Mouse (Mus musculus) lung, embryonic 16.5 days (tissue): ENCODE data around the gene Tap2. TPM values are rescaled to one million over a fixed set of nuclear protein-coding genes. Genes with fewer than 3 reads are reported as not detected.

Experiments used
- ATAC-seq: fragments of 200-750 bp; cut with Nextera tagmentation; 2 replicates; pipeline ENCODE4 v1.8.0; 2017; ENCODE audit warnings: low read depth, mild to moderate bottlenecking, moderate library complexity
- H3K27ac ChIP-seq: fragments of 300-500 bp; sonication (generic); 2 replicates; pipeline ENCODE4 v1.5.1; 2014; ENCODE audit warnings: mild to moderate bottlenecking, control low read depth, low read length
- H3K27me3 ChIP-seq: fragments of 300-500 bp; sonication (generic); 2 replicates; pipeline ENCODE4 v1.6.1; 2014; ENCODE audit warnings: low read depth, low read length, mixed read lengths; ENCODE audit not compliant: control insufficient read depth, insufficient read depth
- H3K36me3 ChIP-seq: fragments of 300-500 bp; sonication (generic); 2 replicates; pipeline ENCODE4 v1.6.1; 2014; ENCODE audit warnings: low read length; ENCODE audit not compliant: control insufficient read depth, insufficient read depth
- H3K4me1 ChIP-seq: fragments of 300-500 bp; sonication (generic); replicated peaks from 2 replicates; pipeline ENCODE4 v1.6.1; 2014; ENCODE audit warnings: low read length, mixed read lengths; ENCODE audit not compliant: control insufficient read depth, insufficient read depth
- H3K4me2 ChIP-seq: fragments of 300-500 bp; sonication (generic); 2 replicates; pipeline ENCODE4 v1.6.1; 2014; ENCODE audit warnings: low read depth, low read length, control low read depth
- H3K4me3 ChIP-seq: fragments of 300-500 bp; sonication (generic); 2 replicates; pipeline ENCODE4 v1.5.1; 2014; ENCODE audit warnings: mild to moderate bottlenecking, low read length, control low read depth
- H3K9ac ChIP-seq: fragments of 300-500 bp; sonication (generic); 2 replicates; pipeline ENCODE4 v1.6.1; 2014; ENCODE audit warnings: low read length, control low read depth
- H3K9me3 ChIP-seq: fragments of 300-500 bp; sonication (generic); 2 replicates; pipeline ENCODE4 v1.6.1; 2016; ENCODE audit warnings: low read length; ENCODE audit not compliant: control insufficient read depth
- WGBS: fragments of 180-500 bp; shearing (Covaris S2); extraction: QIAGEN DNeasy Blood & Tissue Kit; methylation state at CpG from one replicate; pipeline ENCODE4 v1.1.7; 2014; 5-methylcytosine and 5-hydroxymethylcytosine counted together
- polyA plus RNA-seq: library from polyadenylated mRNA; unstranded; fragments of >200 nt; fragmentation: Nextera tagmentation; extraction: Ambion mirVana; gene quantifications from 2 replicates; pipeline ENCODE4 v1.2.1, GENCODE M21; 2015

The Tap2 gene
- polyA plus RNA-seq, 1 experiment from 2014 or later: 12.2 TPM

- Histone ChIP-seq H3K36me3 (no peaks in the 10 kb centered on the region), H3K4me2 (no peak overlapping the region), H3K27ac (no peak overlapping the region), H3K27me3 (peaks cover 24% of the 10 kb centered on the region), H3K9me3 (no peaks in the 10 kb centered on the region), H3K4me3 (no peak overlapping the region), H3K4me1 (peaks cover 8% of the 10 kb centered on the region), H3K9ac (no peak overlapping the region)
- ATAC-seq: no peak
- 83% methylated on average over 10 of the region's 10 CpGs for WGBS
These were observed 3.3 kb upstream of the Tap2 start for GRCm38 (mm10) chr17:34200047-34200446.

GRCm38 (mm10) chr17:34200772-34201505 lies 2.4 kb upstream of the Tap2 start:
- no peak overlapping the region for H3K4me2 ChIP-seq
- no peaks in the 10 kb centered on the region for H3K9me3 ChIP-seq
- 82% methylated on average over 16 of the region's 16 CpGs for WGBS
- H3K9ac ChIP-seq: no peak overlapping the region
- peaks cover 16% of the 10 kb centered on the region for H3K4me1 ChIP-seq
- no peak for ATAC-seq
- no peak overlapping the region for H3K4me3 ChIP-seq
- no peaks in the 10 kb centered on the region for H3K36me3 ChIP-seq
- peaks cover 23% of the 10 kb centered on the region for H3K27me3 ChIP-seq
- no peak overlapping the region for H3K27ac ChIP-seq

GRCm38 (mm10) chr17:34201506-34202055 lies 1.7 kb upstream of the Tap2 start:
- Histone ChIP-seq H3K4me3 (no peak overlapping the region), H3K4me2 (no peak overlapping the region), H3K36me3 (no peaks in the 10 kb centered on the region), H3K9ac (no peak overlapping the region), H3K27me3 (peaks cover 17% of the 10 kb centered on the region), H3K9me3 (no peaks in the 10 kb centered on the region), H3K27ac (no peak overlapping the region), H3K4me1 (peaks cover 16% of the 10 kb centered on the region)
- WGBS: 60% methylated on average over 7 of the region's 7 CpGs
- ATAC-seq: no peak

- H3K27me3 ChIP-seq: peaks cover 6% of the 10 kb centered on the region
- 76% methylated on average over 4 of the region's 4 CpGs for WGBS
- no peak for ATAC-seq
- H3K4me2 ChIP-seq: no peak overlapping the region
- no peaks in the 10 kb centered on the region for H3K36me3 ChIP-seq
- no peak overlapping the region for H3K9ac ChIP-seq
- no peak overlapping the region for H3K27ac ChIP-seq
- no peak overlapping the region for H3K4me3 ChIP-seq
- H3K9me3 ChIP-seq: no peaks in the 10 kb centered on the region
- peaks cover 15% of the 10 kb centered on the region for H3K4me1 ChIP-seq
These were observed 426 bp upstream of the Tap2 start for GRCm38 (mm10) chr17:34202760-34203442.

GRCm38 (mm10) chr17:34204303-34205010 lies 1.1 kb downstream of the Tap2 start:
- H3K27ac ChIP-seq: peak overlapping the region; percentile 30; the same call in 1 of the 2 replicates
- 1% methylated on average over 44 of the region's 44 CpGs for WGBS

GRCm38 (mm10) chr17:34205021-34205745 lies 1.9 kb downstream of the Tap2 start:
- 12% methylated on average over 18 of the region's 18 CpGs for WGBS
- Histone ChIP-seq H3K27me3 (no peaks in the 10 kb centered on the region; the same call in 1 of the 2 replicates), H3K36me3 (no peaks in the 10 kb centered on the region), H3K4me1 (peaks cover 11% of the 10 kb centered on the region), H3K27ac (no peak overlapping the region), H3K4me2 (peak overlapping the region; percentile 97), H3K9me3 (peaks cover 6% of the 10 kb centered on the region), H3K9ac (peak overlapping the region; percentile 77), H3K4me3 (peak overlapping the region; percentile 71)
- peak; percentile 37 for ATAC-seq

More at GRCm38 (mm10) chr17:34204303-34205010, 1.1 kb downstream of the Tap2 start:
- H3K4me2 ChIP-seq: peak overlapping the region; percentile 97
- no peaks in the 10 kb centered on the region; the same call in 1 of the 2 replicates for H3K27me3 ChIP-seq
- H3K9ac ChIP-seq: peak overlapping the region; percentile 77
- peak overlapping the region; percentile 71 for H3K4me3 ChIP-seq
- peak; percentile 77 for ATAC-seq
- H3K36me3 ChIP-seq: no peaks in the 10 kb centered on the region
- peaks cover under 1% of the 10 kb centered on the region; the same call in 1 of the 2 replicates for H3K9me3 ChIP-seq
- H3K4me1 ChIP-seq: peaks cover 11% of the 10 kb centered on the region

- Histone ChIP-seq H3K4me3 (peak overlapping the region; percentile 71), H3K4me2 (peak overlapping the region; percentile 97), H3K36me3 (no peaks in the 10 kb centered on the region), H3K9ac (peak overlapping the region; percentile 77), H3K27ac (no peak overlapping the region), H3K27me3 (peaks cover 1% of the 10 kb centered on the region; the same call in 1 of the 2 replicates), H3K9me3 (peaks cover 6% of the 10 kb centered on the region), H3K4me1 (peaks cover 11% of the 10 kb centered on the region)
- 0 out of 2 replicates have a peak, but pooled peaks have one; percentile 21 for ATAC-seq
- 22% methylated on average over 9 of the region's 9 CpGs for WGBS
These were observed 2.4 kb downstream of the Tap2 start for GRCm38 (mm10) chr17:34205746-34206176.

GRCm38 (mm10) chr17:34206731-34207130 lies 3.4 kb downstream of the Tap2 start:
- Histone ChIP-seq H3K9ac (no peak overlapping the region), H3K4me2 (no peak overlapping the region), H3K9me3 (peaks cover 6% of the 10 kb centered on the region), H3K27me3 (peaks cover 7% of the 10 kb centered on the region; the same call in 1 of the 2 replicates), H3K4me3 (no peak overlapping the region), H3K27ac (no peak overlapping the region), H3K36me3 (no peaks in the 10 kb centered on the region), H3K4me1 (peaks cover 11% of the 10 kb centered on the region)
- 87% methylated on average over 5 of the region's 5 CpGs for WGBS
- ATAC-seq: no peak
